In the genomic region with DNA sequence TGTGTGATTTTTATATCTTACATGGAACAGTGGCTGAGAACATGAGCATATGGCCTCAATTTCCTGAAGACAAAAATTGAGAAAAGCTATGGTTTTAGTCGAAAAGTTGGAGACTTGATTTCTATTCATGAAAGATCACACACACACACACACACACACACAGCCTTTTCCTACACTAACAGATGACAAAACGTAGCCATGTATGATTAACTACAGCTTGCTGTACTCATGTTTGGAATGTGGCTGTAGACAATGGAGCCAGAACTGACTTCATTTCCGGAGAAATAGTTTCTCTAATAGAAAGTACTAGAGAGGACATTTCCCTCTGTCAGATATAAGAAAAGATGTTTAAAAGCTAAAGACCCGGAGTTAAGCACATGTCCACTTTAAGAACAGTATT, we compare ENCODE assay signal across 13 mouse cellular contexts.
DNase-seq lines count a peak whose midpoint lies in the region; ATAC-seq and TF ChIP-seq lines count a peak whose summit lies in the region.
"Had no signal": no experiment of that assay in that cellular context is flagged by ENCODE, and none has a peak within 500 bp of the region (broad histone marks: within the 10 kb centered on the region; RNA-seq: fewer than 3 reads in every experiment).

No protein-coding gene starts in this region.

- H3K9me3 ChIP-seq in heart, embryonic 10.5 days: no peaks in the 10 kb centered on the region
- H3K9me3 ChIP-seq in limb, embryonic 13.5 days: no peaks in the 10 kb centered on the region

- TF ChIP-seq CTCF in left cerebral cortex, adult 2 months (IDR thresholded peaks at IDR 0.05): no peak

- ATAC-seq in limb, embryonic 13.5 days (ENCODE audit: low FRiP score, low read depth): no peak
- ATAC-seq: CD4-positive, CD25-positive, alpha-beta regulatory T cell, adult 4 months; liver, postnatal 0 days had no signal

- no peak overlapping the region for H3K4me3 ChIP-seq in heart, embryonic 10.5 days
- H3K4me3 ChIP-seq in left cerebral cortex, adult 2 months: no peak overlapping the region
- H3K4me3 ChIP-seq in brown adipose tissue, adult 24 weeks (ENCODE audit: insufficient read depth, low read depth, low read length): no peak overlapping the region
- H3K4me3 ChIP-seq in limb, embryonic 13.5 days: no peak overlapping the region

- H3K4me2 ChIP-seq in limb, embryonic 13.5 days (replicated peaks): peak overlapping the region; percentile 12; the same call in 1 of the 2 replicates

- no peak overlapping the region for H3K27ac ChIP-seq in heart, embryonic 10.5 days
- peak overlapping the region; percentile 74 for H3K27ac ChIP-seq in left cerebral cortex, adult 2 months
- peak overlapping the region; percentile 66 for H3K27ac ChIP-seq in brown adipose tissue, adult 24 weeks (replicated peaks; ENCODE audit: low read depth, low read length)
- H3K27ac ChIP-seq in limb, embryonic 13.5 days: no peak overlapping the region

- intact Hi-C loops in left cerebral cortex, adult 2 months (cut with DNase I): loop anchor here (2.0 kb wide), 1 partner anchor 57 kb away; no protein-coding TSS in a partner anchor
- intact Hi-C loops in left cerebral cortex, postnatal 25 days (cut with DNase I): no loop called here

- peak; percentile 43 for DNase-seq in heart, adult 8-10 months (ENCODE audit: low spot score)
- no peak for DNase-seq in heart, embryonic 10.5 days (ENCODE audit: low spot score)
- no peak for DNase-seq in left cerebral cortex, adult 2 months (ENCODE audit: extremely low spot score in 1 of 2, low spot score in 2 of 2)
- DNase-seq in left cerebral cortex, postnatal 25 days (ENCODE audit: low spot score in 2 of 2): no peak
- DNase-seq in cerebellum, adult 11 months: no peak
- DNase-seq: adrenal gland, adult 8-10 months; embryo, embryonic 11 days; liver, postnatal 0 days; thymus, adult 18-20 months had no signal

- H3K4me1 ChIP-seq in heart, embryonic 10.5 days: peaks cover 11% of the 10 kb centered on the region
- H3K4me1 ChIP-seq in brown adipose tissue, adult 24 weeks (ENCODE audit: control insufficient read depth, insufficient read depth, insufficient read length, low read length): peaks cover 18% of the 10 kb centered on the region
- H3K4me1 ChIP-seq in limb, embryonic 13.5 days: peaks cover 29% of the 10 kb centered on the region

- 70% methylated on average over 4 of the region's 4 CpGs for WGBS in heart, embryonic 10.5 days
- 46% methylated on average over 4 of the region's 4 CpGs for WGBS in limb, embryonic 13.5 days

- H3K36me3 ChIP-seq in heart, embryonic 10.5 days: no peaks in the 10 kb centered on the region
- H3K36me3 ChIP-seq in limb, embryonic 13.5 days: no peaks in the 10 kb centered on the region

- H3K9ac ChIP-seq in limb, embryonic 13.5 days: no peak overlapping the region
- H3K9ac ChIP-seq: forebrain, postnatal 0 days; liver, postnatal 0 days had no signal

- H3K27me3 ChIP-seq in heart, embryonic 10.5 days (ENCODE audit: insufficient read depth, poor library complexity, severe bottlenecking): peaks cover 4% of the 10 kb centered on the region
- no peaks in the 10 kb centered on the region; the same call in 1 of the 2 replicates for H3K27me3 ChIP-seq in limb, embryonic 13.5 days

Comparison
In these comparisons a context has a peak if more than half of its experiments do, and no peak if none do; other contexts are left out.
1. H3K27ac ChIP-seq: peak in left cerebral cortex, adult 2 months (single experiment) and brown adipose tissue, adult 24 weeks (single experiment); none in heart, embryonic 10.5 days (single experiment) and limb, embryonic 13.5 days (single experiment).